Mouse (Mus musculus): Measurements from ENCODE around the gene Atxn1. TPM values are rescaled to one million over a fixed set of nuclear protein-coding genes. Genes with fewer than 3 reads are reported as not detected.

Atxn1 gene
- polyA plus RNA-seq, 1 experiment from 2014 or later = 12.8 TPM

GRCm38 (mm10) chr13:45938083-45938482 lies 26.7 kb downstream of the Atxn1 start:
- no peak overlapping the region for H3K4me3 ChIP-seq
- H3K4me2 ChIP-seq (replicated peaks) = no peak overlapping the region

GRCm38 (mm10) chr13:45936765-45937164 lies 28.0 kb downstream of the Atxn1 start:
- no peak for ATAC-seq (replicated peaks)

More at GRCm38 (mm10) chr13:45938083-45938482, 26.7 kb downstream of the Atxn1 start:
- Histone ChIP-seq H3K9ac (replicated peaks) (no peak overlapping the region), H3K9me3 (no peaks in the 10 kb centered on the region), H3K27ac (replicated peaks) (no peak overlapping the region), H3K36me3 (no peaks in the 10 kb centered on the region; the same call in 1 of the 2 replicates), H3K27me3 (no peaks in the 10 kb centered on the region), H3K4me1 (peaks cover 10% of the 10 kb centered on the region)
- WGBS = 87% methylated on average over 5 of the region's 5 CpGs
- no peak for ATAC-seq (replicated peaks)

GRCm38 (mm10) chr13:45935798-45936197 lies 29.0 kb downstream of the Atxn1 start:
- Histone ChIP-seq H3K4me3 (no peak overlapping the region), H3K4me1 (peaks cover 13% of the 10 kb centered on the region), H3K9me3 (no peaks in the 10 kb centered on the region), H3K27ac (replicated peaks) (no peak overlapping the region), H3K4me2 (replicated peaks) (no peak overlapping the region), H3K9ac (replicated peaks) (no peak overlapping the region), H3K27me3 (no peaks in the 10 kb centered on the region), H3K36me3 (no peaks in the 10 kb centered on the region)
- WGBS = 76% methylated on average over 7 of the region's 7 CpGs
- no peak for ATAC-seq (replicated peaks)

More at GRCm38 (mm10) chr13:45936765-45937164, 28.0 kb downstream of the Atxn1 start:
- Histone ChIP-seq H3K27me3 (no peaks in the 10 kb centered on the region), H3K27ac (replicated peaks) (no peak overlapping the region), H3K9ac (replicated peaks) (no peak overlapping the region), H3K4me2 (replicated peaks) (no peak overlapping the region), H3K36me3 (no peaks in the 10 kb centered on the region; the same call in 1 of the 2 replicates), H3K4me1 (peaks cover 13% of the 10 kb centered on the region), H3K4me3 (no peak overlapping the region), H3K9me3 (no peaks in the 10 kb centered on the region)

- Histone ChIP-seq H3K27me3 (no peaks in the 10 kb centered on the region), H3K27ac (replicated peaks) (no peak overlapping the region), H3K4me1 (peaks cover 13% of the 10 kb centered on the region), H3K9me3 (no peaks in the 10 kb centered on the region), H3K4me3 (no peak overlapping the region), H3K4me2 (replicated peaks) (no peak overlapping the region), H3K9ac (replicated peaks) (no peak overlapping the region), H3K36me3 (no peaks in the 10 kb centered on the region)
- WGBS = 88% methylated on average over 6 of the region's 6 CpGs
- no peak for ATAC-seq (replicated peaks)
Observed at GRCm38 (mm10) chr13:45934841-45935240, 30.0 kb downstream of the Atxn1 start.

- Histone ChIP-seq H3K27ac (replicated peaks) (peak overlapping the region; percentile 45), H3K4me2 (replicated peaks) (no peak overlapping the region), H3K9ac (replicated peaks) (no peak overlapping the region), H3K36me3 (no peaks in the 10 kb centered on the region), H3K27me3 (no peaks in the 10 kb centered on the region), H3K4me1 (peaks cover 15% of the 10 kb centered on the region), H3K4me3 (no peak overlapping the region), H3K9me3 (no peaks in the 10 kb centered on the region)
- 56% methylated on average over 7 of the region's 7 CpGs for WGBS
- ATAC-seq (replicated peaks) = no peak
Observed at GRCm38 (mm10) chr13:45934085-45934484, 30.7 kb downstream of the Atxn1 start.

- no peaks in the 10 kb centered on the region for H3K27me3 ChIP-seq
- H3K9me3 ChIP-seq = no peaks in the 10 kb centered on the region
- H3K4me3 ChIP-seq = no peak overlapping the region
- no peaks in the 10 kb centered on the region for H3K36me3 ChIP-seq
- no peak overlapping the region for H3K9ac ChIP-seq (replicated peaks)
- peaks cover 15% of the 10 kb centered on the region for H3K4me1 ChIP-seq
- peak overlapping the region; percentile 55 for H3K27ac ChIP-seq (replicated peaks)
- no peak for ATAC-seq (replicated peaks)
- H3K4me2 ChIP-seq (replicated peaks) = no peak overlapping the region
- 50% methylated on average over 8 of the region's 8 CpGs for WGBS
Observed at GRCm38 (mm10) chr13:45932491-45932921, 32.3 kb downstream of the Atxn1 start.

GRCm38 (mm10) chr13:45931891-45932290 lies 32.9 kb downstream of the Atxn1 start:
- Histone ChIP-seq H3K9ac (replicated peaks) (no peak overlapping the region), H3K27ac (replicated peaks) (peak overlapping the region; percentile 55), H3K9me3 (no peaks in the 10 kb centered on the region), H3K36me3 (no peaks in the 10 kb centered on the region), H3K4me3 (no peak overlapping the region), H3K4me1 (peaks cover 15% of the 10 kb centered on the region), H3K4me2 (replicated peaks) (no peak overlapping the region), H3K27me3 (no peaks in the 10 kb centered on the region)
- WGBS = 63% methylated on average over 1 of the region's 1 CpGs
- ATAC-seq (replicated peaks) = no peak

GRCm38 (mm10) chr13:45931215-45931614 lies 33.6 kb downstream of the Atxn1 start:
- H3K4me3 ChIP-seq = no peak overlapping the region
- H3K9me3 ChIP-seq = no peaks in the 10 kb centered on the region
- H3K4me1 ChIP-seq = peaks cover 15% of the 10 kb centered on the region
- 96% methylated on average over 5 of the region's 5 CpGs for whole genome bisulfite sequencing
- no peaks in the 10 kb centered on the region for H3K27me3 ChIP-seq
- ATAC-seq (replicated peaks) = no peak
- no peaks in the 10 kb centered on the region for H3K36me3 ChIP-seq
- H3K9ac ChIP-seq (replicated peaks) = no peak overlapping the region
- no peak overlapping the region for H3K27ac ChIP-seq (replicated peaks)
- H3K4me2 ChIP-seq (replicated peaks) = no peak overlapping the region

GRCm38 (mm10) chr13:45929744-45930143 lies 35.1 kb downstream of the Atxn1 start:
- 71% methylated on average over 5 of the region's 5 CpGs for WGBS
- ATAC-seq (replicated peaks) = no peak
- no peak overlapping the region for H3K9ac ChIP-seq (replicated peaks)
- no peaks in the 10 kb centered on the region for H3K27me3 ChIP-seq
- H3K9me3 ChIP-seq = no peaks in the 10 kb centered on the region
- H3K4me3 ChIP-seq = no peak overlapping the region
- no peak overlapping the region for H3K27ac ChIP-seq (replicated peaks)
- H3K36me3 ChIP-seq = no peaks in the 10 kb centered on the region
- H3K4me1 ChIP-seq = peaks cover 13% of the 10 kb centered on the region
- H3K4me2 ChIP-seq (replicated peaks) = no peak overlapping the region

- ATAC-seq (replicated peaks) = no peak
- peaks cover 6% of the 10 kb centered on the region; the same call in 1 of the 2 replicates for H3K4me1 ChIP-seq
- no peak overlapping the region for H3K4me3 ChIP-seq
- no peak overlapping the region for H3K27ac ChIP-seq (replicated peaks)
- H3K36me3 ChIP-seq = no peaks in the 10 kb centered on the region
- no peak overlapping the region for H3K4me2 ChIP-seq (replicated peaks)
- H3K9me3 ChIP-seq = no peaks in the 10 kb centered on the region
- WGBS = 89% methylated on average over 4 of the region's 4 CpGs
- H3K27me3 ChIP-seq = no peaks in the 10 kb centered on the region
- H3K9ac ChIP-seq (replicated peaks) = no peak overlapping the region
Observed at GRCm38 (mm10) chr13:45925294-45925693, 39.5 kb downstream of the Atxn1 start.

- Histone ChIP-seq H3K27me3 (no peaks in the 10 kb centered on the region), H3K4me3 (no peak overlapping the region), H3K9ac (replicated peaks) (no peak overlapping the region), H3K4me1 (peaks cover 4% of the 10 kb centered on the region; the same call in 1 of the 2 replicates), H3K4me2 (replicated peaks) (no peak overlapping the region), H3K36me3 (no peaks in the 10 kb centered on the region), H3K27ac (replicated peaks) (no peak overlapping the region), H3K9me3 (no peaks in the 10 kb centered on the region)
- no peak for ATAC-seq (replicated peaks)
- 70% methylated on average over 7 of the region's 7 CpGs for WGBS
Observed at GRCm38 (mm10) chr13:45924555-45924954, 40.3 kb downstream of the Atxn1 start.

GRCm38 (mm10) chr13:45923086-45923485 lies 41.7 kb downstream of the Atxn1 start:
- no peak overlapping the region for H3K27ac ChIP-seq (replicated peaks)

GRCm38 (mm10) chr13:45922467-45922866 lies 42.3 kb downstream of the Atxn1 start:
- Histone ChIP-seq H3K27me3 (no peaks in the 10 kb centered on the region), H3K4me3 (no peak overlapping the region), H3K9me3 (no peaks in the 10 kb centered on the region), H3K4me2 (replicated peaks) (no peak overlapping the region), H3K27ac (replicated peaks) (no peak overlapping the region), H3K9ac (replicated peaks) (no peak overlapping the region), H3K4me1 (peaks cover 9% of the 10 kb centered on the region; the same call in 1 of the 2 replicates), H3K36me3 (no peaks in the 10 kb centered on the region)
- no peak for ATAC-seq (replicated peaks)
- 48% methylated on average over 9 of the region's 9 CpGs for WGBS

More at GRCm38 (mm10) chr13:45923086-45923485, 41.7 kb downstream of the Atxn1 start:
- Histone ChIP-seq H3K9me3 (no peaks in the 10 kb centered on the region), H3K27me3 (no peaks in the 10 kb centered on the region), H3K9ac (replicated peaks) (no peak overlapping the region), H3K4me2 (replicated peaks) (no peak overlapping the region), H3K4me3 (no peak overlapping the region), H3K4me1 (peaks cover 8% of the 10 kb centered on the region; the same call in 1 of the 2 replicates), H3K36me3 (no peaks in the 10 kb centered on the region)
- 96% methylated on average over 1 of the region's 1 CpGs for WGBS
- no peak for ATAC-seq (replicated peaks)

Measured in forebrain, embryonic 15.5 days (tissue).